Mouse (Mus musculus): ENCODE results near the gene Ank2. TPM values are rescaled to one million over a fixed set of nuclear protein-coding genes. Genes with fewer than 3 reads are reported as not detected.

Gene Ank2
- polyA plus RNA-seq, 1 experiment from 2014 or later = 27.6 TPM

DNA sequence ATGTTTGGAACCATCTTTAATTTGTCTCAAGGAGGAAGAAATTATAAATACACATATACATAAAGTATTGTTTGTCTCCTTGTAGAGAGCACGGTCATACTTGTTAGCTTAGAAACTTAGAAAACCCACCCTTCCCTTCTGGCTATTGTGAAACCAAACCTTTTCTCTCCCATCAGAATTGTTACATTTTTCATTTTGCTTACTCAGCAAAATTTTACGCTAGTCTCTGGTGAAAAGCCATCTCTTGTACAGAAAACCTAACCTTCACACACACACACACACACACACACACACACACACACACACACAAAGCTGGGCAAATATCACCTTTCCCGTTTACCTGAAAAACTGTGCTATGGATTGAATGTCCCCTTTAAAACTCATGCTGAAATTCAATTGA, 217.8 kb downstream of the Ank2 start:
- WGBS = 86% methylated on average over 3 of the region's 3 CpGs
- Histone ChIP-seq H3K27ac (no peak overlapping the region), H3K9ac (replicated peaks) (no peak overlapping the region), H3K36me3 (no peaks in the 10 kb centered on the region), H3K4me3 (replicated peaks) (no peak overlapping the region), H3K4me2 (no peak overlapping the region), H3K9me3 (no peaks in the 10 kb centered on the region), H3K4me1 (replicated peaks) (no peaks in the 10 kb centered on the region), H3K27me3 (no peaks in the 10 kb centered on the region)
- ATAC-seq (ENCODE audit: insufficient number of reproducible peaks, insufficient read depth, low FRiP score, low TSS enrichment, low read depth) = no peak

DNA sequence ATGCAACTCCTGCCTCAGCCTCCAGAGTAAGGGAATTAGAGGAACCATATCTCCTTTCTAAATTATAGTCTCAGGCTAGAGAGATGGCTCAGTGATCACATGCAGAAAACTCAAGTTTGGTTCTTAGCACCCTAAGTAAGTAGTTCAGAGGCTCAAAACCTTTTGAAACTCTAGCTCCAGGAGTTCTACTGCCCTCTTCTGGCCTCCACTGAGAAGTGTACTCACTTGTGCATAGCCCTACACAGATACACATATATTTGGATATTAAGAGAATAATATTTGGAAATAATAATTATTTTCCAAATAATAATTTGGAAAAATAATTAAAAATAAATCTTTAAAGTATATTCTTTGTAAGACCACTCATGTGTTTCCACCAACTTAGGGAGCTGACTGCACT, 218.8 kb downstream of the Ank2 start:
- Histone ChIP-seq H3K36me3 (no peaks in the 10 kb centered on the region), H3K27ac (no peak overlapping the region), H3K4me2 (no peak overlapping the region), H3K4me3 (replicated peaks) (no peak overlapping the region), H3K4me1 (replicated peaks) (no peaks in the 10 kb centered on the region), H3K9ac (replicated peaks) (no peak overlapping the region), H3K9me3 (no peaks in the 10 kb centered on the region), H3K27me3 (no peaks in the 10 kb centered on the region)
- ATAC-seq (ENCODE audit: insufficient number of reproducible peaks, insufficient read depth, low FRiP score, low TSS enrichment, low read depth) = no peak

DNA sequence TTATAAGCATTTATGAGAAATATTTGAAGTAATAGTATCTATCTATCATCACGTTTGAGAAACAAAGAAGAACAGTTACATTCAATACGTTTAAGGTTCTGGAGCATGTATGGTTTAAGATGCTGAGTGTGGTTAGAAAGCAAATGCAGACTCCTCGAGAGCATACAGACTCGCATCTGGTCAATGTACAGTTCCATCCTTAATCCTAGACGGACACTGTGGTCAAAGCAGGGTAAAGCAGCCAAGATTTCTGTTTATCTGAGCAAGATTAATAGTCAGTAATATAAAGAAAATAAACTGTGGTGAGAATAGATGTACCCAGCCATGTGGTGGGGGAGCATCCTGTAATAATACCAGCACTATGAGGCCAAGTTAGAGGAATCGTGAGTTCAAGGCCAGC, 223.2 kb downstream of the Ank2 start:
- 85% methylated on average over 6 of the region's 6 CpGs for WGBS
- ATAC-seq (ENCODE audit: insufficient number of reproducible peaks, insufficient read depth, low FRiP score, low TSS enrichment, low read depth) = no peak

GRCm38 (mm10) chr3:127272801-127273200, 226.3 kb downstream of the Ank2 start:
- Histone ChIP-seq H3K9me3 (no peaks in the 10 kb centered on the region), H3K4me2 (no peak overlapping the region), H3K27me3 (no peaks in the 10 kb centered on the region), H3K9ac (replicated peaks) (no peak overlapping the region), H3K4me1 (replicated peaks) (no peaks in the 10 kb centered on the region; the same call in 1 of the 2 replicates), H3K27ac (no peak overlapping the region), H3K36me3 (no peaks in the 10 kb centered on the region), H3K4me3 (replicated peaks) (no peak overlapping the region)
- no peak for ATAC-seq (ENCODE audit: insufficient number of reproducible peaks, insufficient read depth, low FRiP score, low TSS enrichment, low read depth)
- WGBS = 85% methylated on average over 12 of the region's 12 CpGs

More for the DNA sequence above, 223.2 kb downstream of the Ank2 start:
- Histone ChIP-seq H3K9ac (replicated peaks) (no peak overlapping the region), H3K9me3 (no peaks in the 10 kb centered on the region), H3K36me3 (no peaks in the 10 kb centered on the region), H3K27me3 (no peaks in the 10 kb centered on the region), H3K4me3 (replicated peaks) (no peak overlapping the region), H3K4me1 (replicated peaks) (no peaks in the 10 kb centered on the region), H3K27ac (no peak overlapping the region), H3K4me2 (no peak overlapping the region)

- WGBS = 87% methylated on average over 14 of the region's 14 CpGs
- Histone ChIP-seq H3K27me3 (no peaks in the 10 kb centered on the region), H3K27ac (no peak overlapping the region), H3K4me2 (no peak overlapping the region), H3K36me3 (no peaks in the 10 kb centered on the region), H3K9ac (replicated peaks) (no peak overlapping the region), H3K9me3 (no peaks in the 10 kb centered on the region), H3K4me1 (replicated peaks) (no peaks in the 10 kb centered on the region; the same call in 1 of the 2 replicates), H3K4me3 (replicated peaks) (no peak overlapping the region)
- no peak for ATAC-seq (ENCODE audit: insufficient number of reproducible peaks, insufficient read depth, low FRiP score, low TSS enrichment, low read depth)
Measured at GRCm38 (mm10) chr3:127269616-127270015, 229.5 kb downstream of the Ank2 start.

GRCm38 (mm10) chr3:127267846-127268245, 231.3 kb downstream of the Ank2 start:
- Histone ChIP-seq H3K4me3 (replicated peaks) (no peak overlapping the region), H3K4me1 (replicated peaks) (no peaks in the 10 kb centered on the region; the same call in 1 of the 2 replicates), H3K9me3 (no peaks in the 10 kb centered on the region), H3K27me3 (no peaks in the 10 kb centered on the region), H3K9ac (replicated peaks) (no peak overlapping the region), H3K36me3 (no peaks in the 10 kb centered on the region), H3K4me2 (no peak overlapping the region), H3K27ac (no peak overlapping the region)
- ATAC-seq (ENCODE audit: insufficient number of reproducible peaks, insufficient read depth, low FRiP score, low TSS enrichment, low read depth) = peak; percentile 86
- 28% methylated on average over 6 of the region's 6 CpGs for WGBS

- 89% methylated on average over 5 of the region's 5 CpGs for WGBS
- no peaks in the 10 kb centered on the region for H3K36me3 ChIP-seq
- no peaks in the 10 kb centered on the region; the same call in 1 of the 2 replicates for H3K4me1 ChIP-seq (replicated peaks)
- no peak overlapping the region for H3K9ac ChIP-seq (replicated peaks)
- H3K4me3 ChIP-seq (replicated peaks) = no peak overlapping the region
- H3K27ac ChIP-seq = no peak overlapping the region
- no peak for ATAC-seq (ENCODE audit: insufficient number of reproducible peaks, insufficient read depth, low FRiP score, low TSS enrichment, low read depth)
- no peak overlapping the region for H3K4me2 ChIP-seq
- no peaks in the 10 kb centered on the region for H3K9me3 ChIP-seq
- no peaks in the 10 kb centered on the region for H3K27me3 ChIP-seq
Measured at GRCm38 (mm10) chr3:127265732-127266131, 233.4 kb downstream of the Ank2 start.

DNA sequence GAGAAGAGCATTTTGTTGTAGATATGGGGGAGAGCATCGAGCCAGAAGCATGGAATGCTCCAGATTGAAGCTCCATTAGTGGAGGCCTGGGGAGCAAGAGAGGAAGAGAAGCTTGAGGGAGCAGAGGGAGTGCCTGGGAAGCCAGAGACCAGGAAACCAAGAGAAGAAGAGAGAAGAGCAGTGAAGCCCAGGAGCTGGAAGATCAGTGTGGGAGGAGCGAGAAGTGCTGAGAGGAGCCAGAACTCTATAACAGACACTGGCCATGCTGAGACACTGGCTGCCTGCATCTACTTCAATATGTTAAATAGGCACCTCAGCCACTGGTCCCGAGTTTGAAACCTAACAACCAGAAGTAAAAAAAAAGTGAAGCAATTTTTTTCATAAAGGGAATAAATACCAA, 234.0 kb downstream of the Ank2 start:
- 81% methylated on average over 3 of the region's 3 CpGs for WGBS
- Histone ChIP-seq H3K27ac (no peak overlapping the region), H3K9ac (replicated peaks) (no peak overlapping the region)

DNA sequence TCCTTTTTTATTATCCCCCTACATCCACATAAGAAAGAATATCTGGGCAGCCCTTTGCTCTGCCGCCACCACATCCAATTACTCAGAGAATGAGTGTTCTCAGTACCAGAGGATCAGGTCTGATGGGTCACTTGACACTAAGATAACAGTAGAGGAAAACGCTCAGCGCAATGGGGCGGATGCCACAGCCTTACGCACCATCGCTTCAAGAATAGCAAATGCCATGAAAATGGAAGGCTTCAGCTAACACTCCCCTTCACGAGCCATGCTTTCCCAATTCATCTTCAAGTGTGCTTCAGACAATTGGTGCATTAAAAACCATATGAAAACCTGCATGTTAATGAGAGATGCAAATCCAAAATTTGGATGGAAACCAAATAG, 238.4 kb downstream of the Ank2 start:
- Histone ChIP-seq H3K27ac (no peak overlapping the region), H3K27me3 (no peaks in the 10 kb centered on the region), H3K4me2 (no peak overlapping the region), H3K36me3 (no peaks in the 10 kb centered on the region), H3K9me3 (no peaks in the 10 kb centered on the region), H3K4me1 (replicated peaks) (peaks cover 3% of the 10 kb centered on the region; the same call in 1 of the 2 replicates), H3K9ac (replicated peaks) (no peak overlapping the region), H3K4me3 (replicated peaks) (no peak overlapping the region)
- 75% methylated on average over 7 of the region's 7 CpGs for WGBS
- no peak for ATAC-seq (ENCODE audit: insufficient number of reproducible peaks, insufficient read depth, low FRiP score, low TSS enrichment, low read depth)

More for the DNA sequence above, 234.0 kb downstream of the Ank2 start:
- ATAC-seq (ENCODE audit: insufficient number of reproducible peaks, insufficient read depth, low FRiP score, low TSS enrichment, low read depth) = no peak
- H3K27me3 ChIP-seq = no peaks in the 10 kb centered on the region
- H3K4me3 ChIP-seq (replicated peaks) = no peak overlapping the region
- H3K9me3 ChIP-seq = no peaks in the 10 kb centered on the region
- no peaks in the 10 kb centered on the region for H3K36me3 ChIP-seq
- no peak overlapping the region for H3K4me2 ChIP-seq
- no peaks in the 10 kb centered on the region; the same call in 1 of the 2 replicates for H3K4me1 ChIP-seq (replicated peaks)

- Histone ChIP-seq H3K27ac (no peak overlapping the region), H3K9ac (replicated peaks) (no peak overlapping the region), H3K36me3 (no peaks in the 10 kb centered on the region), H3K9me3 (no peaks in the 10 kb centered on the region), H3K4me2 (no peak overlapping the region), H3K4me3 (replicated peaks) (no peak overlapping the region), H3K4me1 (replicated peaks) (peaks cover 3% of the 10 kb centered on the region; the same call in 1 of the 2 replicates), H3K27me3 (no peaks in the 10 kb centered on the region)
- no peak for ATAC-seq (ENCODE audit: insufficient number of reproducible peaks, insufficient read depth, low FRiP score, low TSS enrichment, low read depth)
- WGBS = 70% methylated on average over 15 of the region's 15 CpGs
Measured at GRCm38 (mm10) chr3:127260007-127260785, 239.0 kb downstream of the Ank2 start.

GRCm38 (mm10) chr3:127258466-127259075, 240.6 kb downstream of the Ank2 start:
- no peak for ATAC-seq (ENCODE audit: insufficient number of reproducible peaks, insufficient read depth, low FRiP score, low TSS enrichment, low read depth)
- Histone ChIP-seq H3K27me3 (no peaks in the 10 kb centered on the region), H3K27ac (no peak overlapping the region), H3K4me3 (replicated peaks) (peak overlapping the region; percentile 41; the same call in 1 of the 2 replicates), H3K4me2 (peak overlapping the region; percentile 56), H3K9me3 (no peaks in the 10 kb centered on the region), H3K9ac (replicated peaks) (no peak overlapping the region), H3K4me1 (replicated peaks) (peaks cover 3% of the 10 kb centered on the region; the same call in 1 of the 2 replicates), H3K36me3 (no peaks in the 10 kb centered on the region)
- 40% methylated on average over 15 of the region's 15 CpGs for WGBS
